Mouse (Mus musculus) limb, embryonic 13.5 days (tissue): ENCODE measurements around the gene Arvcf. TPM values are rescaled to one million over a fixed set of nuclear protein-coding genes. Genes with fewer than 3 reads are reported as not detected.
A peak's percentile ranks its signal among the peaks of the same experiment; 100 is the strongest.

Experiments
- ATAC-seq: fragments of 200-750 bp; cut with Nextera tagmentation; 2 replicates; pipeline ENCODE4 v1.8.0; 2017; ENCODE audit warnings: low read depth, moderate number of reproducible peaks, moderate TSS enrichment; ENCODE audit not compliant: low FRiP score
- H3K27ac ChIP-seq: fragments of 300-500 bp; sonication (generic); 2 replicates; pipeline ENCODE4 v1.5.1; 2015; ENCODE audit warnings: inconsistent platforms, mild to moderate bottlenecking, moderate library complexity
- H3K27me3 ChIP-seq: fragments of 300-500 bp; sonication (generic); 2 replicates; pipeline ENCODE4 v1.6.1; 2015; ENCODE audit warnings: mild to moderate bottlenecking, inconsistent platforms
- H3K36me3 ChIP-seq: fragments of 300-500 bp; sonication (generic); 2 replicates; pipeline ENCODE4 v1.6.1; 2015; ENCODE audit warnings: inconsistent platforms, mild to moderate bottlenecking, moderate library complexity
- H3K4me1 ChIP-seq: fragments of 300-500 bp; sonication (generic); 2 replicates; pipeline ENCODE4 v1.6.1; 2015; ENCODE audit warnings: inconsistent platforms
- H3K4me2 ChIP-seq: fragments of 300-500 bp; sonication (generic); replicated peaks from 2 replicates; pipeline ENCODE4 v1.6.1; 2015; ENCODE audit warnings: inconsistent platforms, mild to moderate bottlenecking, moderate library complexity
- H3K4me3 ChIP-seq: fragments of 300-500 bp; sonication (generic); 2 replicates; pipeline ENCODE4 v1.5.1; 2015; ENCODE audit warnings: moderate library complexity, mild to moderate bottlenecking, inconsistent platforms
- H3K9ac ChIP-seq: fragments of 300-500 bp; sonication (generic); 2 replicates; pipeline ENCODE4 v1.6.1; 2015; ENCODE audit warnings: mild to moderate bottlenecking, inconsistent platforms
- H3K9me3 ChIP-seq: fragments of 300-500 bp; sonication (generic); 2 replicates; pipeline ENCODE4 v1.6.1; 2016; ENCODE audit warnings: inconsistent platforms
- WGBS: fragments of 180-500 bp; shearing (Covaris S2); methylation state at CpG from one replicate; pipeline ENCODE4 v1.1.7; 2015; 5-methylcytosine and 5-hydroxymethylcytosine counted together
- polyA plus RNA-seq: library from polyadenylated mRNA; unstranded; fragments of >200 nt; fragmentation: Nextera tagmentation; extraction: Ambion mirVana; gene quantifications from 2 replicates; pipeline ENCODE4 v1.2.1, GENCODE M21; 2015

The Arvcf gene
- 25.0 and 29.8 TPM in 2 replicates for polyA plus RNA-seq

DNA sequence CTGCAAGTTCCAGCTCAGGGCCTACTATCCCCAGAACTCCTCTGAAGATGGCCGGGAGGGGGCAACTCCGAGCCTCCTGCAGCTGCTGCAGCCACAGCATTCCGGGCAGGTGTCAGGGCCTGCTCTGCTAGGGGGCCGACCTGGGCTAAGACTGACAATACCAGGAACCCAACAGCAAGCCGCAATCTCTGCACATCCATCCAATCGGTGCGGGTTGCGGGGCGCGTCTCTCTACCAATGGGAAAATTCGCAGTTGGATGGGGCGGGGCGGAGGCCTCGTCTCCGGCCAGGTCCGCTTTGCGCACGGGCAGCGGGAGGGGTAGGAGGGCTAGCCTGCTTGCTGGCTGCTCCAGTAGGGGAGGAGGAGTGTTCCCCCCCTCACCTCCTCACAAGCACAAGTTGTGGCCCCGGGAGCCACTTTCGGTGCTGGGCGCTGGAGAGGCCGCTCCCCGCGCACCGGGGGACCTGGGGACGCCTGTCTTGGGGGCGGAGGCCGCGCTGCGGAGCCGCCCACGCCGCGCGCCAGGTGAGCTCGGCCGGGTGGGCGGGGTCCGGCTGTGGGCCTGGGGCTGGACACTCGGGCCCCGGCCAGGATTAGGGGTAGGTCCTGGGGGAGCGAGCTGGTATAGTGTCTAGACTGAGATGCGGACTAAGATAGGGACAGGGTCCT, at the start of gene Arvcf, which contains the start of gene Tango2:
Arvcf (plus strand) TSS at position 252 of the 670 bp plus-strand sequence.
Tango2 (minus strand) TSS at position 173 of the 670 bp plus-strand sequence.
- H3K4me3 ChIP-seq, result peak within 1 kb of the TSS; percentile 69
- no peak within 1 kb of the TSS for H3K27ac ChIP-seq
- WGBS, result under 1% methylated on average over 44 of the region's 44 CpGs
- no peaks in the 10 kb centered on the region for H3K36me3 ChIP-seq
- peaks cover 48% of the 10 kb centered on the region for H3K27me3 ChIP-seq
- peak within 1 kb of the TSS; percentile 99 for H3K4me2 ChIP-seq
- ATAC-seq, result peak; percentile 84
- H3K4me1 ChIP-seq, result peaks cover 19% of the 10 kb centered on the region
- peak within 1 kb of the TSS; percentile 68 for H3K9ac ChIP-seq
- H3K9me3 ChIP-seq, result no peaks in the 10 kb centered on the region

DNA sequence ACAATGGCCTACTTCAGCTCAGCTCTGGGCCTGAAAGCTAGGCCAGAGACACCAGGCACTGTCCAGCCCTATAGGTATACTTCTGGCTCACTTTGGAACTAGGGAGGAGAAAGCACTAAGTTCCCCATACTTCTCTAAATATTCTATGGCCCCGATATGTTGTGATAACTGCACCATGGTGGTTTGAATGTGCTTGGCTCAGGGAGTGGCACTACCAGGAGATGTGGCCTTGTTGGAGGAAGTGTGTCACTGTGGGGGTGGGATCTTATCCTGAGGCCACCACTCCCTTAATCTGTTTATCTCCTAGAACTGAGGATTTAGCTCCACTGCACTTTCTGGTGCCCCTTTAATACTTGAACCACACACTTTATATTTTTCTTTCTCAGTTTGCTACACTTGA, 39.8 kb upstream of the Arvcf start:
- 84% methylated on average over 1 of the region's 1 CpGs for WGBS

DNA sequence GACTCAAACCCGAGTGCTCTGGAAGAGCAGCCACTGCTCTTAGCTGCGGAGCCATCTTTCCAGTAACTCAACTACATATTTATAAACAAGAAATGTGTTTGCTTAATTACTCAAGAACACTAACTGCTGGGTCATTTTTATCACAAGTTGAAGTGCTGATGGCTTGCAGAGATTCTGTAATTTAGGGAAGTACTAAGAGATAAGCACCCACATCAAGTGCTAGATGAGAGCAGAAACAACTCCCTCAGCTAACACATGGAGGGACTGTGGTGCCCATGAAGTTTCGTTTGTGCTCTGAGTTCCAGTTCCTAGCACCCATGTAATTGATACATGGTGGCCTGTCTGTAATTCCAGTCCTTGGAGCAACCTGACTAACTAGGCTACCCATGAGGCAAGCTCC, 29.0 kb upstream of the Arvcf start:
- 82% methylated on average over 3 of the region's 3 CpGs for WGBS
- ATAC-seq, result no peak
- Histone ChIP-seq H3K4me3 (no peak overlapping the region), H3K4me2 (no peak overlapping the region), H3K36me3 (peaks cover 5% of the 10 kb centered on the region; the same call in 1 of the 2 replicates), H3K9me3 (no peaks in the 10 kb centered on the region), H3K4me1 (no peaks in the 10 kb centered on the region), H3K27me3 (no peaks in the 10 kb centered on the region), H3K9ac (no peak overlapping the region), H3K27ac (no peak overlapping the region)

More for the DNA sequence above, 39.8 kb upstream of the Arvcf start:
- no peak overlapping the region for H3K4me2 ChIP-seq
- no peak overlapping the region for H3K4me3 ChIP-seq
- H3K9ac ChIP-seq, result no peak overlapping the region
- no peak overlapping the region for H3K27ac ChIP-seq
- no peaks in the 10 kb centered on the region for H3K4me1 ChIP-seq
- no peaks in the 10 kb centered on the region for H3K27me3 ChIP-seq
- no peaks in the 10 kb centered on the region for H3K9me3 ChIP-seq
- no peaks in the 10 kb centered on the region; the same call in none of the 2 replicates for H3K36me3 ChIP-seq
- ATAC-seq, result no peak

DNA sequence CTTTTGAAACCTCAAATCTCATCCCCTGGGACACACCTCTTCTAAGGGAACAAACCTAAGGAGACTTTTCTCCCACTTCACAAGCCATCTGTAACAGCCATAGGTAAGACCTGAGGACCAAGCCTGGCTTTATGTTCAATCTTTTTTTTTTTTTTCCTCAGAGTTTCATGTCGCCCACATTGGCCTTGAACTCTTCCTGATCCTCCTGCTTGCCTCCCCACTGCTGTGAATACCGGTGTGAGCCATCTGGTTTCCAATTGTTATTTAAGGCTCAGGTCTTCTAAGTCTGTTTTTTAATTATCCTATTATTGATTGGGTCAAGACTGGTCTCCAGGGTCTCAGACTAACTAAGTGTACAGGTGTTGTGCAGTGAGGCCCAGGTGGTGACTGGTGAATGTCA, 26.5 kb upstream of the Arvcf start:
- no peaks in the 10 kb centered on the region for H3K27me3 ChIP-seq
- H3K27ac ChIP-seq, result no peak overlapping the region
- no peak overlapping the region for H3K9ac ChIP-seq
- 71% methylated on average over 2 of the region's 2 CpGs for WGBS
- no peaks in the 10 kb centered on the region for H3K9me3 ChIP-seq
- H3K4me2 ChIP-seq, result no peak overlapping the region
- peaks cover 7% of the 10 kb centered on the region; the same call in 1 of the 2 replicates for H3K36me3 ChIP-seq
- H3K4me1 ChIP-seq, result no peaks in the 10 kb centered on the region
- H3K4me3 ChIP-seq, result no peak overlapping the region
- ATAC-seq, result no peak

DNA sequence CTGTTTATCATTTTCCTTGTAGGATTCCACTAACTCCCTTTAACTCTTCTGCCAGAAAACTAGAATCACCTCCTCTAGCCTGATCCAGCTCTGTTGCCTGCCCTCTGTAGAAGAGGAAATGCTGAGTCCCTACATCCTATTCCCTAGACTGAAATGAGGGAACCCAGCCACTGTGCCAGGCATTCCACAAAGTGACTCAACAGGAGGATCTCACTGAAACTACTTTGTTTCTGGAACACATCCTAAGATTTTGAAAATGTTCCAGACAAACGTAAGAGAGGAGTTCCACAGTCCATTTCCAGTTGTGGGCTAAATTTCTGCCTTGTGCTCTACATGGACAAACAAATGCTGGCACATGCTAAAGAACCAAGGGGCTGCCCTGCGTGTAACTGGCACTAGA, 24.5 kb upstream of the Arvcf start:
- Histone ChIP-seq H3K27ac (no peak overlapping the region), H3K4me2 (no peak overlapping the region), H3K27me3 (no peaks in the 10 kb centered on the region), H3K36me3 (peaks cover 7% of the 10 kb centered on the region; the same call in 1 of the 2 replicates), H3K4me1 (no peaks in the 10 kb centered on the region), H3K9ac (no peak overlapping the region), H3K9me3 (no peaks in the 10 kb centered on the region), H3K4me3 (no peak overlapping the region)
- ATAC-seq, result no peak
- 83% methylated on average over 2 of the region's 2 CpGs for WGBS

DNA sequence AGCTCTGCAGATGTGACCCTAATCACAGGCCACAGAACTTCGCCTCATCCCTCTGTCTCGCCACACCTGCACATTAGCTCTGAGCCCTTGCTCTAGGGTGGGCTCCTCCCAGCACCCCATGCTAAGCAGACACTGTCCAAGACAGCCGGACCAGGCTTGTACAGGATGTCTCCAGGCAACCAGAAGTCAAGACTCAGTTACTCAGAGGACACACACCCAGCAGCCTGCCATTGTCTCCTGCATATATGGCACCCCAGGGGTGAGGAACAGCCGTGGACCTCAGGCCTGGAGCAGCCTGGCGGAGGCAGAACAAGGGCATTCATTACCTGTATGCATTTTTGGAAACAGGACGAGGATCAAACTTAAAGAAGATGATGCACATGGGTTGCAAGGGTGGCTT, 24.0 kb upstream of the Arvcf start:
- H3K9me3 ChIP-seq, result no peaks in the 10 kb centered on the region
- no peaks in the 10 kb centered on the region for H3K4me1 ChIP-seq
- no peak for ATAC-seq
- H3K36me3 ChIP-seq, result peaks cover 7% of the 10 kb centered on the region; the same call in 1 of the 2 replicates
- no peaks in the 10 kb centered on the region for H3K27me3 ChIP-seq
- H3K4me3 ChIP-seq, result no peak overlapping the region
- 82% methylated on average over 6 of the region's 6 CpGs for WGBS
- H3K9ac ChIP-seq, result no peak overlapping the region
- H3K4me2 ChIP-seq, result no peak overlapping the region
- no peak overlapping the region for H3K27ac ChIP-seq

DNA sequence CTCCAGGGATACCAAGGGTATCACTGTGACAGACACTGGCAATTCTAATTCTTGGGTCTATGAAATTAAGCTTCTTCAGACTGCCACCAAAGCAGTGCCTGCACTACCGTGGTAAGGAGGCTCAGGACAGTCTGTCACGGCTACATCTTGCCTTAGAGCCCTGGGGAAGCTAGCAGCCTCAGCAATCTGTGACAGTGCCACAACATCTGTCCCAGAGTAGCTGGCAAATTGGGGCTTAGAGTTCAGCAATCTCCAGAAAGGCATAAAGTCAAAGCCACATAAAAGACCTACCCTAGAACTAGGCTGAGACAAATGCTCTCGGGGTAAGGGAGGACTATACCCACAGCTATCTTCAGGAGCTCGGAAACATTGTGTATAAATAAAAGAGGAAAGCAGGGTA, 22.2 kb upstream of the Arvcf start:
- Histone ChIP-seq H3K4me2 (no peak overlapping the region), H3K9ac (no peak overlapping the region), H3K27ac (no peak overlapping the region), H3K4me1 (no peaks in the 10 kb centered on the region), H3K4me3 (no peak overlapping the region), H3K36me3 (peaks cover 4% of the 10 kb centered on the region; the same call in 1 of the 2 replicates), H3K9me3 (no peaks in the 10 kb centered on the region), H3K27me3 (no peaks in the 10 kb centered on the region)
- no peak for ATAC-seq
- WGBS, result 81% methylated on average over 4 of the region's 4 CpGs

DNA sequence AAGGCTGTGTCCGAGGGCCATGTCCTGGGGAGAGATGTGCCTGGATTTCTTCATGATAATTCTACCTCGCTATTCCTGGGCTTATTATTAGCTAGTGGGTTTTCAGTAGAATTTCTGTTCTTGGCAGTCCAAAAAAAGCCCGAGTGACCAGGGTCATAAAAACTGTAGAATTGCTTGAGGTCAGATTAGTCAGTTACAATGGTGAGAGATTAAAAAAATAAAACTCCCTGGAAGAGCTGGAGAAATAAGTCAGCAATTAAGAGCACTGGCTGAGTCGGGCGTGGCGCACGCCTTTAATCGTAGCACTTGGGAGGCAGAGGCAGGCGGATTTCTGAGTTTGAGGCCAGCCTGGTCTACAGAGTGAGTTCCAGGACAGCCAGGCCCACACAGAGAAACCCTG, 20.0 kb upstream of the Arvcf start:
- Histone ChIP-seq H3K36me3 (peaks cover 8% of the 10 kb centered on the region; the same call in 1 of the 2 replicates), H3K4me1 (no peaks in the 10 kb centered on the region), H3K9ac (no peak overlapping the region), H3K9me3 (no peaks in the 10 kb centered on the region), H3K27ac (no peak overlapping the region), H3K4me2 (no peak overlapping the region), H3K27me3 (no peaks in the 10 kb centered on the region), H3K4me3 (no peak overlapping the region)
- ATAC-seq, result no peak
- 93% methylated on average over 9 of the region's 9 CpGs for WGBS

DNA sequence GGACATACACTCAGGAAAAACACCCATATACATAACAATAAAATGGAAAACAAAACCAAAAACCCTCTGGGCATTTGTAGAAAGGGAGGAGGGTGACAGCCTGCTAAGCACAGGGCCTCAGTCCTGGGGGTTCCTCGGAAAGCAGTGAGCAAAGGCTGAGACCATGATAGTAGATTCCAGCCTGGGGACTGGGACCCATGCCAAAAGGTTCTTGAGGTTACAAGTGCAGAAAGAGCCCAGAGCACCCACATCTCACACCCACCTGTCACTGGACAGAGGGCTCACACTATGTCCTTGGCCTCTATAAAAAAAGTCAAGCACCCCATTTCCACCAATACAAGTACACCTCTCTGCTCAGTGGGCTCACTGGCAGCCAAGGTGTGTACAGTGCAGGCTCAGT, 19.5 kb upstream of the Arvcf start:
- no peaks in the 10 kb centered on the region for H3K4me1 ChIP-seq
- H3K9me3 ChIP-seq, result no peaks in the 10 kb centered on the region
- H3K36me3 ChIP-seq, result peaks cover 8% of the 10 kb centered on the region; the same call in 1 of the 2 replicates
- ATAC-seq, result no peak
- H3K4me3 ChIP-seq, result no peak overlapping the region
- no peaks in the 10 kb centered on the region for H3K27me3 ChIP-seq
- no peak overlapping the region for H3K4me2 ChIP-seq
- 86% methylated on average over 1 of the region's 1 CpGs for WGBS
- no peak overlapping the region for H3K27ac ChIP-seq
- no peak overlapping the region for H3K9ac ChIP-seq

DNA sequence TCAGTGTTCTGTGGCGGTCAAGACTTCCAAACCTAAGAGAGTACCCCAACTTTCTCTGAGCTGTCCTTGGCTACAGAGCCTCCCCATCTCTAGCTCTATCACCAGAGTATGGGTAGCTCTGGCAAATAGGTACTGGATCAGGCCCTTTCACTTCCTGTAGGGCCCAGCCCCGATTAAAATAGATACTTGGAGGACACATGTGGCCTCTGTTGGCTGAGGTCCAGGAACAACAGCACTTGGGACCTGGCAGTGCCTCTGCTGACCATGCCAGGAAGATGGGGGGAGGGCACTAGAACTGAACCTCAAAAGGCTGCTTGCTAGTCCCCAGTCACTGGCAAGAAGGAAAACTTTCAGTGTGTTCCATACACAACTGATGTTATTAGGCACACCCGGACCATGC, 14.0 kb upstream of the Arvcf start:
- Histone ChIP-seq H3K9ac (no peak overlapping the region), H3K4me3 (no peak overlapping the region), H3K27me3 (no peaks in the 10 kb centered on the region), H3K4me1 (no peaks in the 10 kb centered on the region), H3K4me2 (no peak overlapping the region), H3K36me3 (0 out of 2 replicates have a peak, but pooled peaks cover 4% of the 10 kb centered on the region), H3K9me3 (no peaks in the 10 kb centered on the region), H3K27ac (no peak overlapping the region)
- no peak for ATAC-seq
- 81% methylated on average over 3 of the region's 3 CpGs for WGBS

DNA sequence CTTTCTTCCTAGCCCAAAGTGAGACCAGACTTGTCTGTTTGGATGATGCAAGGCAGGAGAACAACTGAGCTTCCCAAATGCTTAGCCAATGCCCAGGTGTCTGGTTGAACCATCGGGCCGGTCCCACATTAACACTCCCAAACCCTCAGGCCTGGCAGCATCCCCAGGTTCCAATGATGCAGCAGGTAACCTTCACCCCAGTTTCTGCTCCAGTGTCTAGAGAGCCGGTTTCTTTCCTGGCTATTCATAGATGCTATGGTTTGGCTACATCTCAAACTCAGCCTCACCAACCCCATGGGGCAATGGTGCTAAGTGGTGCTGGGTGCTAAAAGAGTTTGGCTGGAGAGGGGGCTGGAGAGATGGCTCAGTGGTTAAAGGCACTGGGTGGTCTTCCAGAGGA, 12.0 kb upstream of the Arvcf start:
- H3K4me1 ChIP-seq, result no peaks in the 10 kb centered on the region
- no peaks in the 10 kb centered on the region for H3K27me3 ChIP-seq
- H3K27ac ChIP-seq, result no peak overlapping the region
- WGBS, result 90% methylated on average over 3 of the region's 3 CpGs
- H3K9me3 ChIP-seq, result no peaks in the 10 kb centered on the region
- no peak overlapping the region for H3K9ac ChIP-seq
- no peak for ATAC-seq
- H3K4me3 ChIP-seq, result no peak overlapping the region
- 0 out of 2 replicates have a peak, but pooled peaks cover 4% of the 10 kb centered on the region for H3K36me3 ChIP-seq
- no peak overlapping the region for H3K4me2 ChIP-seq

DNA sequence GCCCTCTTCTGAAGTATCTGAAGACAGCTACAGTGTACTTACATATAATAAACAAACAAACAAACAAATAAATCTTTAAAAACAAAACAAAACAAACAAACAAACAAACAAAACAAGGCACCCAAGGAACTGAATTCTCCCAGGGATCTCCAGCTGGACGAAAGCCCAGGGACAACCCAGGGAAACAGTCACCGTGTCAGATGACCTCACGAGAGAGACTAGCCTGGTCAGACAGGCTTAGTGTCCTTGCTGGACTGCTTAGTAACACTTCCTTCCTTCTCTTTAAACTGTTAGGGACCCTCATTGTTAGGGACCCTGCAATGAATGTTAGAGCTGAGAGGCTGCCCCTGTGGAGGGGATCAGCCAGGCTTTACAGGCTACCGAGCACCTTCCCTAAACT, 10.7 kb upstream of the Arvcf start:
- WGBS, result 88% methylated on average over 4 of the region's 4 CpGs
- H3K4me2 ChIP-seq, result no peak overlapping the region

DNA sequence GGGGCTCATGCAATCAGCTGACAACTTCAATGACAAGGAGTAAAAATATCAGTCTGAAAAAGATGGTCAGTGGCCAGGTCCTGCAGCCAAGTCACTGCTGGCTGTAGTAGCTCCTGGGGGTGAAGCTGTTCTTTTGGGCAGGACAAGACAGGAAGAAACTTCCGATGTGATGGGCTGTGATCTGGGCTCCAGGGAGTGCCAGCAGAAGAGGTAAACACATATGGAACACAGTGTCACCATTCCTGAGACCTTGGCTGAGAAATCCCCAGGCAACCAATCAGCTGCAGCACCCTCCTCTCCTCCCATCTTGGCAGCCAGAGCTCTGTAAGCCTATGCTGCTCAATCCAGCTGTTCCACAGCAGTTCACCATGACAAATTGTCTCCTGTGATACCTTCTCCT, 8.1 kb upstream of the Arvcf start:
- no peak overlapping the region for H3K4me3 ChIP-seq
- WGBS, result 48% methylated on average over 1 of the region's 1 CpGs
- no peaks in the 10 kb centered on the region for H3K27me3 ChIP-seq
- H3K27ac ChIP-seq, result no peak overlapping the region
- peaks cover 16% of the 10 kb centered on the region for H3K4me1 ChIP-seq
- H3K9ac ChIP-seq, result peak overlapping the region; percentile 1; the same call in 1 of the 2 replicates
- no peaks in the 10 kb centered on the region for H3K36me3 ChIP-seq
- ATAC-seq, result no peak
- H3K9me3 ChIP-seq, result no peaks in the 10 kb centered on the region
- no peak overlapping the region for H3K4me2 ChIP-seq

More for the DNA sequence above, 10.7 kb upstream of the Arvcf start:
- no peak overlapping the region for H3K4me3 ChIP-seq
- H3K9me3 ChIP-seq, result no peaks in the 10 kb centered on the region
- no peaks in the 10 kb centered on the region for H3K36me3 ChIP-seq
- no peak overlapping the region for H3K9ac ChIP-seq
- H3K27ac ChIP-seq, result no peak overlapping the region
- no peaks in the 10 kb centered on the region for H3K4me1 ChIP-seq
- ATAC-seq, result no peak
- no peaks in the 10 kb centered on the region for H3K27me3 ChIP-seq
